Mouse (Mus musculus): ENCODE results near the gene Rad54l2.

- TF ChIP-seq CTCF (IDR thresholded peaks at IDR 0.05; ENCODE audit: low read depth) (no peak), EP300 (optimal IDR thresholded peaks at IDR 0.05) (no peak)
These were observed 33.2 kb downstream of the Rad54l2 start for GRCm38 (mm10) chr9:106755776-106756175.
